Mouse (Mus musculus): ENCODE results near the gene Gpr4. TPM values are rescaled to one million over a fixed set of nuclear protein-coding genes. Genes with fewer than 3 reads are reported as not detected.

The Gpr4 gene
- total and polyA plus RNA-seq, 3 experiments = 0.04 to 0.31 TPM; not detected in 1

DNA sequence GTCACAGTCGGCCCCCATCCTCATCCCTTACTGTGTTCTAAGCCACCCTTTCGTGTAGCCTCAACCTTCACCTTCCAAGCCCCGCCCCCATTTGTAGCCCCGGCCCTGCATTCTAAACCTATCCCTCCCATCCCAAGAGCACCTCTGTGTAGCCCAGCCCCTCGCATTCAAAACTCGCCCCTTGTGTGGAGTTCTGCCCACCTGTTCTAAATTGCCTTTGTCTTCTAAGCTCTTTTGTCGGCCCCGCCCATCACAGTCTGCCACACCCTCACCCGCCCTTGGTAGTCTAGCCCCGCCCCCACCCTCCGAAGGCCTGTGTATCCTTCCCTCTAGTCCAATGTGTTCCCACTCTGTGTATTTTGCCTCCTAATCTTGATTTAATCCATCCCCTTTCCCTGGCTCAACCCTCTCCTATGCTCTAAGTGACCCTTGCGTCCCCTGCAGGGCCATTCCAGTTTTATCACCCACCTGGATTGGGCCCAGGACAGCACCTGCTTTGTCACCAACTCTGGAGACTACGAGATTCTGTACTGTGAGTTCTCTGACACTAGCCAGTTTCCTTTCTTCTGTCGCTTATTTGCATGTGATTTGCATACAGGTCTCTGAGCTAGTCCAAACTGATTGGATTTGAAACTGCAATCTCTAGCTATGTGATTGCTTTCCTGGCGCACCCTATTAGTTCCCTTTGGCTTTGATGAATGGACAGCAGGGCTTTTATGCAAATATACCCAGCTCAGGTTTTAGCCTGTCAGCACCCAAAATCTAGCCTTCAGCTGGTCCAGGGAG lies 10.1 kb upstream of the Gpr4 start:
- in situ Hi-C loops (cut with MboI; ENCODE audit: low pct_ligation_motif_present, low pct_unique_long_range_greater_than_20kb, low sequenced_read_pairs) = no loop called here
- Histone ChIP-seq H3K4me1 (ENCODE audit: control insufficient read depth in 1 of 2, insufficient read depth in 2 of 2) (peaks cover 20 to 27% of the 10 kb centered on the region in 2 experiments), H3K27me3 (replicated peaks) (no peaks in the 10 kb centered on the region), H3K9me3 (replicated peaks; ENCODE audit: low read length) (no peaks in the 10 kb centered on the region), H3K4me2 (ENCODE audit: insufficient read depth, low read depth, poor library complexity, severe bottlenecking) (peak overlapping the region; percentile 9; the same call in 1 of the 2 replicates), H3K36me3 (replicated peaks in 1 of 2; ENCODE audit: control insufficient read depth in 1 of 2, insufficient read depth in 1 of 2, low read length in 1 of 2) (peaks cover 51 to 78% of the 10 kb centered on the region in 2 experiments), H3K4me3 (replicated peaks in 1 of 3; ENCODE audit: low read depth in 2 of 3, low read length in 2 of 3, poor library complexity in 1 of 3) (no peak overlapping the region), H3K9ac (ENCODE audit: insufficient read depth, low read depth) (no peak overlapping the region), H3K27ac (ENCODE audit: insufficient read depth, low read depth) (peak overlapping the region; percentile 34), H3K79me2 (replicated peaks; ENCODE audit: control insufficient read depth, extremely low read depth, insufficient read depth, poor library complexity, severe bottlenecking) (no peaks in the 10 kb centered on the region)
- TF ChIP-seq CHD2 (IDR thresholded peaks at IDR 0.05; ENCODE audit: low read length) (no peak), MAZ (IDR thresholded peaks at IDR 0.05; ENCODE audit: low read depth, low read length) (no peak), TCF12 (IDR thresholded peaks at IDR 0.05; ENCODE audit: low read depth, low read length) (0 out of 2 replicates have a peak, but pooled peaks have one; percentile 29), SIN3A (IDR thresholded peaks at IDR 0.05; ENCODE audit: low read length) (peak; percentile 36; the same call in 1 of the 2 replicates), BHLHE40 (IDR thresholded peaks at IDR 0.05; ENCODE audit: low read depth, low read length) (0 out of 2 replicates have a peak, but pooled peaks have one; percentile 34), MYC (IDR thresholded peaks at IDR 0.05; ENCODE audit: low read depth, low read length) (no peak), POLR2A (IDR thresholded peaks at IDR 0.05; ENCODE audit: low read depth, low read length) (peak; percentile 41; the same call in 1 of the 2 replicates), ZKSCAN1 (IDR thresholded peaks at IDR 0.05; ENCODE audit: borderline replicate concordance, low read depth, low read length) (no peak), IRF4 (IDR thresholded peaks at IDR 0.05; ENCODE audit: low read depth, low read length) (peak; percentile 38; the same call in 1 of the 2 replicates), EP300 (IDR thresholded peaks at IDR 0.05; ENCODE audit: low read length) (peak; percentile 33; the same call in 1 of the 2 replicates), KAT2A (IDR thresholded peaks at IDR 0.05; ENCODE audit: insufficient replicate concordance, low read length) (no peak), ELF1 (IDR thresholded peaks at IDR 0.05; ENCODE audit: low read depth, low read length) (peak; percentile 13; the same call in 1 of the 2 replicates)
- peak; percentile 86 for DNase-seq (ENCODE audit: extremely low read depth)
- dilution Hi-C loops (cut with MboI; ENCODE audit: extremely low pct_ligation_motif_present, extremely low pct_unique_long_range_greater_than_20kb, low sequenced_read_pairs) = no loop called here

DNA sequence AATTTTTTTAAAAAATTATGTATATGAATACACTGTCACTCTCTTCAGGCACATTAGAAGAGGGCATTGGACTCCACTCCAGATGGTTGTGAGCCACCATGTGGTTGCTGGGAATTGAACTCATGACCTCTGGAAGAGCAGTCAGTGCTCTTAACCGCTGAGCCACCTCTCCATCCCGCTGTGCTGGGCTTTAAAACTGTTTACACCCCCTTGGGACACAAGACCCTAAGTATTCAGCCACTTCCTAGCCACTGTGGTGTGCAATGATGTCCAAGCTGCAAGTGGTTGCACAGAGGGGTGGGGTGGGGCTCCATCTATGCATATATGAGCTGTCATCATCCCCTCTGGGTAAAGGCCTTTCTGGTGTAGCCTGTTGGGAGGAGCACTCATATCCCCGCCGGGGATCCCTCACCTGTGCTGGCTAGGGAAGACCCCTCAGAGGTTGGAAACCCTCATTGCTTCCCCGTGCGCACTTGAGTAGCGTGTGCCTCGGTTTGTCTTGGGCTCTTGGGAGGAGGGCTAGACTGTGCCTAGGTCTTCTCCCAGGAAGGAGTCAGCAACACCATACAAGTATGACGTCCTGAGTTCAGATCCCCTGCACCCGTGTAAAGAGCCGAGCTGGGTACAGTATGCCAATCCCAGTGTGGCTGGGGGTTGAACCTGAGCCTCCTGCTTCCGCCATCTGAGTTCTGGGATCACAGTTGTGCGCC lies 4.0 kb upstream of the Gpr4 start:
- Histone ChIP-seq H3K4me3 (replicated peaks in 1 of 3; ENCODE audit: low read depth in 2 of 3, low read length in 2 of 3, poor library complexity in 1 of 3) (no peak overlapping the region), H3K79me2 (replicated peaks; ENCODE audit: control insufficient read depth, extremely low read depth, insufficient read depth, poor library complexity, severe bottlenecking) (no peaks in the 10 kb centered on the region), H3K27me3 (replicated peaks) (no peaks in the 10 kb centered on the region), H3K9me3 (replicated peaks; ENCODE audit: low read length) (peaks cover 8% of the 10 kb centered on the region), H3K9ac (ENCODE audit: insufficient read depth, low read depth) (no peak overlapping the region), H3K4me2 (ENCODE audit: insufficient read depth, low read depth, poor library complexity, severe bottlenecking) (no peak overlapping the region), H3K4me1 (ENCODE audit: control insufficient read depth in 1 of 2, insufficient read depth in 2 of 2) (peaks cover 3 to 5% of the 10 kb centered on the region in 2 experiments; a peak in 3 of 4 replicates), H3K36me3 (replicated peaks in 1 of 2; ENCODE audit: control insufficient read depth in 1 of 2, insufficient read depth in 1 of 2, low read length in 1 of 2) (peaks cover 29 to 43% of the 10 kb centered on the region in 2 experiments), H3K27ac (ENCODE audit: insufficient read depth, low read depth) (no peak overlapping the region)
- no peak for TF ChIP-seq E2F4 (IDR thresholded peaks at IDR 0.05; ENCODE audit: insufficient replicate concordance, low read depth, low read length)
- 0 out of 2 replicates have a peak, but pooled peaks have one; percentile 47 for TF ChIP-seq TBP (conservative IDR thresholded peaks at IDR 0.05; ENCODE audit: low read depth, low read length)
- in situ Hi-C loops (cut with MboI; ENCODE audit: low pct_ligation_motif_present, low pct_unique_long_range_greater_than_20kb, low sequenced_read_pairs) = no loop called here
- DNase-seq (ENCODE audit: extremely low read depth) = no peak
- dilution Hi-C loops (cut with MboI; ENCODE audit: extremely low pct_ligation_motif_present, extremely low pct_unique_long_range_greater_than_20kb, low sequenced_read_pairs) = no loop called here

Measured in CH12.LX (cell line).